Mouse (Mus musculus) heart, embryonic 12.5 days (tissue): ENCODE data around the gene Gm13102. TPM values are rescaled to one million over a fixed set of nuclear protein-coding genes. Genes with fewer than 3 reads are reported as not detected.
"Not testable (repeated sequence)": the region's sequence is repeated elsewhere in the genome, so short reads cannot be mapped to it uniquely, and the experiment has no call there.

Experiments
- ATAC-seq: fragments of 200-750 bp; cut with Nextera tagmentation; 2 replicates; pipeline ENCODE4 v1.8.0; 2017; ENCODE audit warnings: moderate TSS enrichment, moderate library complexity; ENCODE audit not compliant: insufficient number of reproducible peaks, low FRiP score
- H3K27ac ChIP-seq: fragments of 300-500 bp; sonication (generic); 2 replicates; pipeline ENCODE4 v1.5.1; 2016; ENCODE audit warnings: mild to moderate bottlenecking, moderate library complexity; ENCODE audit not compliant: poor library complexity, severe bottlenecking
- H3K27me3 ChIP-seq: fragments of 300-500 bp; sonication (generic); replicated peaks from 2 replicates; pipeline ENCODE4 v1.6.1; 2016; ENCODE audit warnings: mild to moderate bottlenecking, moderate library complexity
- H3K36me3 ChIP-seq: fragments of 300-500 bp; sonication (generic); 2 replicates; pipeline ENCODE4 v1.6.1; 2016; ENCODE audit warnings: mild to moderate bottlenecking, moderate library complexity
- H3K4me1 ChIP-seq: fragments of 300-500 bp; sonication (generic); replicated peaks from 2 replicates; pipeline ENCODE4 v1.6.1; 2016; ENCODE audit warnings: mild to moderate bottlenecking
- H3K4me2 ChIP-seq: fragments of 300-500 bp; sonication (generic); 2 replicates; pipeline ENCODE4 v1.6.1; 2016; ENCODE audit warnings: mild to moderate bottlenecking, moderate library complexity
- H3K4me3 ChIP-seq: fragments of 300-500 bp; sonication (generic); 2 replicates; pipeline ENCODE4 v1.5.1; 2016; ENCODE audit warnings: mild to moderate bottlenecking
- H3K9ac ChIP-seq: fragments of 300-500 bp; sonication (generic); 2 replicates; pipeline ENCODE4 v1.6.1; 2016; ENCODE audit warnings: mild to moderate bottlenecking, moderate library complexity
- H3K9me3 ChIP-seq: fragments of 300-500 bp; sonication (generic); replicated peaks from 2 replicates; pipeline ENCODE4 v1.6.1; 2016; ENCODE audit warnings: mild to moderate bottlenecking, moderate library complexity
- WGBS: fragments of 180-500 bp; shearing (Covaris S2); methylation state at CpG from one replicate; pipeline ENCODE4 v1.1.7; 2016; 5-methylcytosine and 5-hydroxymethylcytosine counted together
- polyA plus RNA-seq: library from polyadenylated mRNA; unstranded; fragments of >200 nt; fragmentation: Nextera tagmentation; extraction: Ambion mirVana; gene quantifications from 2 replicates; pipeline ENCODE4 v1.2.1, GENCODE M21; 2016

Gm13102 gene
- polyA plus RNA-seq, result not detected in 2 replicates

GRCm38 (mm10) chr4:144106174-144106573 lies at the start of gene Gm13102:
Gene Gm13102 (plus strand): TSS chr4:144106474.
- not testable (repeated sequence) for H3K9me3 ChIP-seq, H3K27ac ChIP-seq, H3K4me2 ChIP-seq, H3K4me1 ChIP-seq, H3K9ac ChIP-seq, H3K27me3 ChIP-seq, H3K36me3 ChIP-seq, ATAC-seq, H3K4me3 ChIP-seq
- 100% methylated on average over 1 of the region's 2 CpGs for WGBS

- not testable (repeated sequence) for ATAC-seq, H3K9ac ChIP-seq, H3K9me3 ChIP-seq, H3K27me3 ChIP-seq, H3K4me1 ChIP-seq, H3K27ac ChIP-seq, H3K4me3 ChIP-seq, H3K4me2 ChIP-seq, H3K36me3 ChIP-seq
- 74% methylated on average over 3 of the region's 3 CpGs for WGBS
Measured at GRCm38 (mm10) chr4:144058826-144059225, 47.4 kb upstream of the Gm13102 start, which contains the start of gene Pramel4. Gene Pramel4 (plus strand): TSS chr4:144059126.

Other genes starting within 250 kb of the Gm13102 start
- gene Pramef6, start 206.1 kb upstream of the Gm13102 start, polyA plus RNA-seq, result not detected in 2 replicates
- gene Pramef25, start 155.5 kb upstream of the Gm13102 start, polyA plus RNA-seq, result not detected in 2 replicates
- gene Gm13101, start 139.5 kb upstream of the Gm13102 start, polyA plus RNA-seq, result not detected in 2 replicates
- not detected in 2 replicates for gene Pramef17, start 112.1 kb upstream of the Gm13102 start, polyA plus RNA-seq
- gene Pramel4, start 47.3 kb upstream of the Gm13102 start, polyA plus RNA-seq, result not detected in 2 replicates
- not detected in 2 replicates for gene Oog3, start 56.2 kb downstream of the Gm13102 start, polyA plus RNA-seq
- not detected in 2 replicates for gene Oog2, start 84.2 kb downstream of the Gm13102 start, polyA plus RNA-seq
- gene C87977, start 106.8 kb downstream of the Gm13102 start, polyA plus RNA-seq, result not detected in 2 replicates
- not detected in 2 replicates for gene Pramel5, start 174.0 kb downstream of the Gm13102 start, polyA plus RNA-seq
- not detected in 2 replicates for gene Gm13128, start 223.8 kb downstream of the Gm13102 start, polyA plus RNA-seq